Mouse (Mus musculus): ENCODE data around the gene Tdrd12.
"Not testable (repeated sequence)": the region's sequence is repeated elsewhere in the genome, so short reads cannot be mapped to it uniquely, and the experiment has no call there.

Tdrd12 gene

DNA sequence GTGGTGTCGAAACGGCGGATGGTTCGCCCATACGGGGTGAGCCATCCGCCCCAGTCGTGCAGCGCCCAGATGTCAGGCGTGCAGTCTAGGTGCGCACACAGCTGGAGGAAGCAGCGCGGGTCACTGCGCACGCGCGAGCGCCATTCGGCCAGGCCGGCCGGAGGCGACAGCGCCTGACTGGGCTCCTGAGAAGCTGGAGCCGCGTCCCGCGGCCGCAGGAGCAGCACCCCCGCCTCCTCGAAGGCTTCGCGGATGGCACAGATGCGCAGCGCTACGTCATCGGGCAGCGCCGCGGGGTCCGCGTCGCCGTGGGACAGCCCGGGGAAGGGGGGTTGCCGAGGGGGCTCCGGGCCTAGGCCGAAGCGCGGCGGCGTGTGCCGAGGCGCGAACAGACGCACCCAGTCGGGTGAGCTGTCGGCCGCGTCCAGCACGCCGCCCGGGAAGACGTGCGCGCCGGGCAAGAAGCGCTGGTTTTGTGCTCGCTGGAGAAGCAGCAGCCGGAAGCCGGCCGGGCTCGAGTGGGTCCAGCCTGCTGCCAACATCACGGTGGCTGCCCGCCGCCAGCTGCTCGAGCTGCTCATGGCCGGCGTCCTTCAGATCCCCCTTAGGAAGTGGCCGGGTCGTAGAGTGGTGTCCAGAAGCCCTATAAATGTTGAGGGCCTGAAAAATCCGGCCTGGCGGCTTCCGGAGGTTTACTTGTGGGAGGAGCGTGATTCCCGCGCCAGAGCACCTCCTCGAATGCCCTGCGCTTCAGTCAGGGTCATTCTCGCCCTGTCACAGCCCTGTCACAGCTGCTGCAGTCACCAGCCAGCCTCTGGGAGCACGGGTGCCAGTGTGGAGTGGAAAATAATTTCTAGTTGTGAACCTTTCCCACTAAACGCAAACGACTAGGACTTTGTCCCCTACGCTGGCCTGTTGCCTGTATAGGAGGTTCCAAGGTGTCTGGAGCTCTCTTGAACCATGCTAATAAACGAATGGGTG is 18.0 kb upstream of the Tdrd12 start:
- DNase-seq: peak; percentile 73 to 75

DNA sequence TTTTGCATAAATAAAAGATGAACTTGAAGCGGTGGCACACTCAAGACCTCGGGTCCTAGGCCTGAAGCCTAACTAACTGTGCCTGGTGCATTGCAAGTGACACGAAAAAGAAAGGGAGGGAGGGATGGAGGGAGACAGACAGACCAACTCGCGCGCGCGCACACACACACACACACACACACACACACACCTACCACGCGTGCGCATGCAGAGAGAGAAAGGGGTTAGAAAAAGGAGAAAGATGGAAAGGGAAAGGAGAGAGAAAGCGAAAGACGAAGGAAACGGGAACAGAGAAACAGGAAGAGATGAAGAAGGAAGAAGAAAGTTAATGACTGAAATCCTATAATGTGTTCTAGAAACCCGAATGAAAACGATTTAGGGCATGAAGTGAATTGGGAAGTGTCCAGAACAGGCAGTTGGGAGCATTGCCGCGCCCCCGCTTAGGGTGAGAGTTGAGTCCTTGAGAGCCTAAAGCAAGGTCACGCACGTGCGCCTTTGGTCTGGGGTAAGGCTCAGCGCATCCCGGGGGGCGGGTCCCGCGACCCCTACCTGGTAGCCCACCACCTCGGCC is 17.1 kb upstream of the Tdrd12 start:
- DNase-seq: peak in 1 of 2 experiments; percentile 13

GRCm38 (mm10) chr7:35553751-35554604 is 16.4 kb upstream of the Tdrd12 start:
- no peak for DNase-seq

DNA sequence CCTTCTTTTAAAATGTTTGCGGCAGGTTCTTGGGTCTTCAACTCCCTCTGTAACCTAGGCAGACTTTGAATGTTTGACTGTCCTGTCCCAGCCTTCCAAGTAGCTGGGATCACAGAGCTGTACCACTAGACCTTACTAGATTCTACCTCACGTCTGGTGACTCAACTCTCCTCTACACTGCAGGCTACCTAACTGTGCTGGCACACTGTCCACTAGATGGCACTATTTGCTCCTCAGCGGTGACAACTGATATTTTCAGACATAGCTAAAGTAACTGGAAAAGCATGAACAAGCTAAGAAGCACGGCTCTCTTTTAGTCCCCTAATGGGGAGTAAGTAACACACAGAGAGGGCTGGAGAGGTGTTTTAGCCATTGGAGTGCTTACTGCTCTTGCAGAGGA is 8.3 kb upstream of the Tdrd12 start:
- DNase-seq: no peak

GRCm38 (mm10) chr7:35535750-35536512 is 1.6 kb downstream of the Tdrd12 start:
- DNase-seq: no peak

DNA sequence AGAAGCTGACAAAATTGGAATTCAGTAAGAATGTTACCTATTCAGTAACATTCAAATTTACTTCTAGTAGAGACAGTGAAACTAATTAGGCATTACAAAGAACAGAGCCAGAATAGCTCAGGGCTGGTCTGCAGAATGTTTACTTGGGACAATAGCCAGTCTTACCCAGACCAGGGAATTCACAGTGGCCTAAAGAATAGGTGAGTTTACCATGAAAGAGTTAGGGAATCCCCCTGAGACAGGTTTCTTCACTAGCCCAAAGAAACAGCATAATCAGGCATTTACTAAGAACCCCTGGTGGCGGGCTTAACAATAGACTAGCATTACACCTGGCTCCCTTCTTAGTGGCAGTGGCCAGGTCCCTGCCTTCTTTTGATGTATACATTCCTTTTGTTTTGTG is 7.0 kb downstream of the Tdrd12 start:
- not testable (repeated sequence) for DNase-seq

- DNase-seq: no peak
Observed at GRCm38 (mm10) chr7:35530026-35530425, 7.5 kb downstream of the Tdrd12 start.

DNA sequence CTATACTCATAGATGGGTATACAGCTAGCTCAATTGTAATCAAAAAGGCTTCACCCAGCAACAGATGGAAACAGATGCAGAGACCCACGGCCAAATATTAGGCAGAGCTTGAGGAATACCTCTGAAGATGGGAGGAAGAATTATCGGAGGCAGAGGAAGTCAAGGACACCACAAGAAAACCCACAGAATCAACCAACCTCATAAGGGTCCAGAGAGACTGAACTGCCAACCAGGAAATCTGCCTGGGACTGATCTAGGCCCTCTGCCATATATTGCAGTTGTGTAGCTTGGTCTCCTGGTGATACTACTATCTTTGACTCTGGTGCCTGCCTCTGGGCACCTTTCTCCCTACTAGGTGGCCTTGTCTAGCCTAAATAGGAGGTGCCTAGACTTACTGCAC is 10.8 kb downstream of the Tdrd12 start:
- DNase-seq: no peak

DNA sequence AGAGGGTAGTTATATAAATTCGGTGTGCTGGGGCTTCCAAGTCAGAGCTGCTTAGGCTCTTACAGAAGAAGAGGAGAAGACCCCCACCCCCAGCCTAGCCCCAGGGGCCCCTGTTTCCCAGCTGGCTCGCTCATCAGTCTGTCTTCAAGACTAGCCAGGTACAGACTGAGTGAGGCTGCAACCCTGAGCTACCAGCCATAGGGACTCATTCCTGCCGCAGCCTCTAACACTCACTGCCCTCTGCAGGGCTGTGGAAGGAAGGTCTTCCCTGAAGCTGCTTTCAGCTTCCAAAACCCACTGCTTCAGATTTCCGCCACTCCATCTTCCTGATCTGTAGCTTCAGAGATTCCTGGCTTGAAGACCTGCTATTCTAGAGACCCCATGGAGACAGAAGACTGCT is 35.5 kb downstream of the Tdrd12 start:
- DNase-seq: no peak

DNA sequence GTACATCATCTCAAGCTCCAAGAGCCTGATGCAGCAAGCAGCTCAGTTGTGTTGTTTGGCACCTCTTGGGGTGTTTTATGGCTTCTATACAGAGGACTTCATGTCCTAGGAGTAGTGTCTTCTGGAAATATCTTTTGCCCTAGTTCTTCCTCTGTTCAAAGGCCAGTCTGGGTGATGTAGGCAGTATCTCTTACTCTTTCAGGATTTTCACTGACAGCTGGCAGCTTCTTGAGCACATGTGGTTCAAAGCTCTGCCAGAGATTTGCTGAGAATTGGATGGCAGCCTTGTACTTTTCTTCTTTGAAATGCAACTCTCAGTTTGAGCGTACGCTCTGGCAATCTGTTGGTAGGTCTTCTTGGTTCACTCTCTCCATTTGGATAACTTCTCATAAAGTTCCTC is 40.0 kb downstream of the Tdrd12 start:
- DNase-seq: no peak

DNA sequence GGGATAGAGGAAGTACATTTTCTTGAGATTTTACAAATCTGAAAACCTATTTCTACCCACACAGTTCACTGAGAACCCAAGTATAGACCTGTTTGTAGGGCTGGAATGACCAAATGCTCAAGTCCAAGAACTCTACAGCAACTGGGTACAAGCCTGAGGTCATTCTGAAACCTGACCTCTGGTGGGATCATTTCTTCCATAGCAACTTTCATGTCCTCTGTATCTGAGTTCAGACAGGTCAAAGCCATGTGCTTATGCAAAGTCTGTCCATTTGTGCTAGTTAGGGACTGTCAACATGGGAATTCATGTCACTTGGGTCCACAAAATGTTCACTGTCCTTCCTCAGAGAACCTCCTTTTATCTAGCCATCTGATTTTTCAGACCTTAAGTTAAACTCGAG is 46.5 kb downstream of the Tdrd12 start:
- DNase-seq: no peak

GRCm38 (mm10) chr7:35490186-35490585 is 47.4 kb downstream of the Tdrd12 start:
- no peak for DNase-seq

- no peak for DNase-seq
Observed at GRCm38 (mm10) chr7:35486553-35486952, 51.0 kb downstream of the Tdrd12 start.

DNA sequence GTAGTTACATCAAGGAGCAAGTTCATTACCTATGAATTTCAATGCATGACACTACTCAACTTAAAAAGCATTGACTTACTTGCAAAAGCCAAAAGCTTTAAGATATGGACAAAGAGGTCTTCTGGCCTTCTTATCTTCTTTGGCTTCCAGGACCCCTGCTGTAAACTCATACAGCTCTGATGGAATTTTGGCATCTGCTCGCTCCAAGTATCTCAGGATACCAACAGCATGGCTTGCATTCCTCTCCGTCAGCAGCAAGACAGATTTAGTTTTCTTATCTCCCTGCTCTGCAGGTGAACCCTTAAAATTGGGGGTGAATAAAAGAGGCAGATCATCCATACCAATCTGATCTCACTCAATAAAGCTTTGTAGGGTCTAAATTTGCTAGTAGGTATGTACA is 52.4 kb downstream of the Tdrd12 start:
- no peak for DNase-seq

DNA sequence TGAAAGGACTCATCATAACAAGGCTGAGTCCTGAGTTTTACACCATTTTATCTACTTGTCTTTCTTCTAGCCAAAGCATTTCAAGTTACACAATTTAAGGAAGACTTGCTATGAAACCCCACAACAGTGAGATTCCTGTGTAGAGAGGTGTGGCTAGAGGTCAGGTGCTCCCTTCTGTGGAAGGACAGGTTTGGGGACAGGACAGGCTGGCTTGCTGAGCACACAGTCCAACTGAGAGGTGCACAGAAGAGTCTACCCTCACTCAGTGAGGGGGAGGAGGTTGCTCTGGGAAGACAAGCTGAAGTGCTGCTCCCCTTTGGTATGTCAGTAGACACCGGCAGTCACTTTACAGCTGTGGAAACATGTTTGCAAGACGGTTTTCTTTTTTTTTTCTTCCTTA is 61.1 kb downstream of the Tdrd12 start:
- no peak for DNase-seq

DNA sequence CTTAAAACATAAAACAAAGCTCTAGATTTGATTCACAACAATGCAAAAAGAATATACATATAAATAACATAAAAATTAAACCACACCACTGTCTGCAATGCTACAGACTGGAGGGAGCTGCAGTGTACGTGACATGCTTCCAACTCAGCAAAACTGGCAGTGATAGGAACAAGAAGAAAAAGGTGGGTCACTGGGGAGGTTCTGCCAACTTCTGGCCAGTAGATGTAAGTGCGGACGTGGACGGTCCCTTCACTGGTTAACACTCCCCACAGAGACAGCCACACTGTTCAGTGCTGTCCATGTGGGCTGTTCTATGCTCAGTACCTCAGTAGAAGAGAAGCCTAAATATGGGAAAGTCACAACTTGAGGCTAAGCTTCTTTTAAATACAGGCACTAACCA is 66.8 kb downstream of the Tdrd12 start:
- DNase-seq: no peak

DNA sequence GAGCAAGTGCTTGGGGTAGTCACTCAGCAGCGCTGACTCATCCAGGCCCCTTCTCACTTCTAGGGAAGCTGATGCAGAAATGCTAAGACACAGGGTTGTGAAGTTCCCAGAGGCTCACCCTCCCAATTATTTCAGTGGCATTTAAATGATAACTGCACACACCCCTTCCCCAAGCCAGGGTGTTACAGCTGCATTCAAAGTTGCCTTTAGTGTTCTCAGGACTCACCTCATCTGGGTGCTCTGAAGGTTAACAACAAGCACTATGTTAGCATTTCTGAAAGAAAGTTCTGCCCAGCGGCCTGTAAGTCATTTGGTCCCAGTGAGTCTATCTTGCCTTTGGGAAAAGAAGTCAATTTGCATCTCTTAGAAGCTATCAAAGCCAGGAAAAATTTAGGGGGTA is 69.7 kb downstream of the Tdrd12 start:
- no peak for DNase-seq

DNA sequence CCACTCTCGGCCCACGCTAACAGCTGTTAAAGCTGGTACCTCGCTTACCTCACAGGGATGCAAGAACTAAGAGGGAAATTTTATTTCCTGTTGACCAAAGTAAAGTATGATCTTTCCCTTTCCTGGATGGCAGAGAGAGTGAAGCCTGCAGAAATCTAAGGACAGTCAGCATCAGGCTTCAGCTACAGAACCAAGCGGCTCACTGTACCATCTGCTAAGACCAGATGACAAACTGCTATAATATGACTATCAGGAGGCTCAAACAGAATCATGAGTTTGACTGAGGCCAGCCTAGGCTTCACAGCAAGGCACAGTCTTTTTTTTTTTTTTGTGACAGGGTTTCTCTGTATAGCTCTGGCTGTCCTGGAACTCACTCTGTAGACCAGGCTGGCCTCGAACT is 72.5 kb downstream of the Tdrd12 start:
- no peak for DNase-seq

DNA sequence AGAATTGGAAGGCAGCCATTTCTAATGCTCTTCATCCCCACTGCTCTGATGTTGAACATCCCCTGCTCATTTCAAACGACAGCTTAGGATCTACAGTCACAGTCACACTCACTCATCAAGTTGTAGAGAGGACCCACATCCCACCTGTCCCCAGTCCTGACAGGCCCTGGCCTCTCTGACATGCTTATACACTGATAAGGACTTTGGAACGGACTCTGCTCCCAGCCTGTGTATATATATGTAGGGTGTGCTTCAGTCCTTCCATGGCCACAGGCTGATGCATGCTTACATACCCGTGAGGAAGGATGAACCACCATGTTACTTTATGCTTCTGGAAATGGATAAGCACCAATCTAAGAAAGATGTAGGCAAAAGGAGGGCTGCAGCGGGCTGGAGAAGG is 76.6 kb downstream of the Tdrd12 start:
- DNase-seq: no peak

GRCm38 (mm10) chr7:35456091-35456814 is 81.3 kb downstream of the Tdrd12 start:
- no peak for DNase-seq

DNA sequence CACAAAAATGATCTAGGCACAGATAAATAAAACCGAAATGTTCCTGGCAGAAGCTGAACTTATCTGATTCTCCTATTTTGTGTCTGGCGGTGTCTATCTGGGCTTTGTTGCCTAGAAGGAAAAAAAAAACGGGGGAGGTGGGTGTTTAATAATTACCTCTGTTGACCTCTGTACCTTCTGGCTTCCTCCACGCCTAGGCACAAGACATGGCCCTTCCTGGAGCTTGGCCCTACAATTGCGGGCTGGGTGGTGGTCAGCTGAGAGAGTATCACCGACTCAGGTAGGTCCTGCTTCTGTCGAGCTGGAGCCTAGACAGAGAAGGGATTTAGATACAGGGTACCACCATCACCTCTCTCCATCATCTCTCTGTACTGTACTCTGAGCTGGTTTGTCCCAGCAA is 88.7 kb downstream of the Tdrd12 start:
- DNase-seq: no peak
